9 mouse cellular contexts compared by ENCODE assay signal in genomic region chr13:48262451-48262969, GRCm38 (mm10). TPM values are rescaled to one million over a fixed set of nuclear protein-coding genes. Genes with fewer than 3 reads are reported as not detected.
DNase-seq lines count a peak whose midpoint lies in the region; ATAC-seq and TF ChIP-seq lines count a peak whose summit lies in the region.
"Had no signal": no experiment of that assay in that cellular context is flagged by ENCODE, and none has a peak within 500 bp of the region (broad histone marks: within the 10 kb centered on the region; RNA-seq: fewer than 3 reads in every experiment).

No protein-coding gene starts in this region.

- H3K4me3 ChIP-seq in lung, adult 2 months (replicated peaks; ENCODE audit: extremely low read depth, low read depth, low read length): peak overlapping the region; percentile 33

- TF ChIP-seq POLR2A in lung, adult 2 months (IDR thresholded peaks at IDR 0.05; ENCODE audit: borderline replicate concordance, extremely low read depth, low read depth, low read length): no peak

- peak; percentile 40 to 45 for DNase-seq in layer of hippocampus, postnatal 10 days (ENCODE audit: low spot score in 2 of 2)
- no peak for DNase-seq in layer of hippocampus, adult 18-20 months (ENCODE audit: low spot score in 2 of 2)
- peak; percentile 34 for DNase-seq in cerebellum, postnatal 14 days
- peak; percentile 3 for DNase-seq in heart, adult 8-10 months (ENCODE audit: low spot score)
- DNase-seq in kidney, adult 8-10 months: peak; percentile 84 to 89
- peak; percentile 49 for DNase-seq in lung, adult 2 months
- peak; percentile 42 for DNase-seq in ovary, postnatal 36 days (ENCODE audit: low spot score)

- H3K4me1 ChIP-seq in lung, adult 2 months (ENCODE audit: control insufficient read depth, insufficient read depth, low read length): peaks cover 7% of the 10 kb centered on the region

- ATAC-seq in monocyte, adult 5-6 weeks (replicated peaks; ENCODE audit: insufficient number of reproducible peaks, low FRiP score, low TSS enrichment, poor library complexity, severe bottlenecking): no peak

- TF ChIP-seq CTCF in lung, adult 2 months (IDR thresholded peaks at IDR 0.05; ENCODE audit: insufficient read depth, low read length): no peak

- WGBS in lung, adult 2 months: 3% methylated on average over 25 of the region's 25 CpGs

RNA-seq across cellular contexts. Expression of gene Id4, which starts 1.5 kb away (rescaled TPM):
- total RNA-seq in layer of hippocampus, postnatal 10 days (2021): 10 to 100 TPM; 33.7 to 37.8 TPM
- total RNA-seq in layer of hippocampus, adult 18-20 months (2021): 10 to 100 TPM; 52.9 to 53.3 TPM
- total RNA-seq in heart, adult 8-10 months (2022): 1 to 10 TPM in 2 of 4 experiments, under 1 TPM in 2; 0.65 to 1.2 (median 1.0) TPM
- 5.1 and 5.6 TPM in 2 replicates for polyA plus RNA-seq in lung, adult 2 months (2012; rRNA removed)
- total RNA-seq in monocyte, adult 5-6 weeks (2017): not detected in 3 replicates
- total RNA-seq: MEL had no signal

Comparison
In these comparisons a context has a peak if more than half of its experiments do, and no peak if none do; other contexts are left out.
1. DNase-seq: peak in layer of hippocampus, postnatal 10 days (2 of 2), cerebellum, postnatal 14 days (2 of 2), heart, adult 8-10 months (single experiment), kidney, adult 8-10 months (2 of 2), lung, adult 2 months (single experiment) and ovary, postnatal 36 days (single experiment); none in layer of hippocampus, adult 18-20 months (0 of 2).
2. RNA of gene Id4, which starts 1.5 kb away (total RNA-seq): 52.9 to 53.3 TPM in layer of hippocampus, adult 18-20 months and 33.7 to 37.8 TPM in layer of hippocampus, postnatal 10 days; 0.65 to 1.2 TPM in heart, adult 8-10 months and not detected in monocyte, adult 5-6 weeks; every median in the first group is over 10 times any median in the second.